Mouse (Mus musculus) hindbrain, embryonic 10.5 days (tissue): Measurements from ENCODE around the gene Numb. TPM values are rescaled to one million over a fixed set of nuclear protein-coding genes. Genes with fewer than 3 reads are reported as not detected.

ENCODE experiments used
- DNase-seq: peaks from one replicate; pipeline ENCODE4 v3.0.0-alpha.2; 2017; ENCODE audit warnings: low spot score
- H3K27ac ChIP-seq: fragments of 300-500 bp; sonication (generic); 2 replicates; pipeline ENCODE4 v1.5.1; 2016; ENCODE audit warnings: mild to moderate bottlenecking, moderate library complexity
- H3K27me3 ChIP-seq: fragments of 300-500 bp; sonication (generic); 2 replicates; pipeline ENCODE4 v1.6.1; 2016; ENCODE audit warnings: mild to moderate bottlenecking; ENCODE audit not compliant: poor library complexity, insufficient read depth, severe bottlenecking
- H3K36me3 ChIP-seq: fragments of 300-500 bp; sonication (generic); 2 replicates; pipeline ENCODE4 v1.6.1; 2016; ENCODE audit warnings: mild to moderate bottlenecking, moderate library complexity
- H3K4me1 ChIP-seq: fragments of 300-500 bp; sonication (generic); replicated peaks from 2 replicates; pipeline ENCODE4 v1.6.1; 2016; ENCODE audit warnings: mild to moderate bottlenecking
- H3K4me3 ChIP-seq: fragments of 300-500 bp; sonication (generic); 2 replicates; pipeline ENCODE4 v1.5.1; 2016; ENCODE audit warnings: mild to moderate bottlenecking, moderate library complexity
- H3K9me3 ChIP-seq: fragments of 300-500 bp; sonication (generic); 2 replicates; pipeline ENCODE4 v1.6.1; 2016; ENCODE audit warnings: mild to moderate bottlenecking, moderate library complexity
- WGBS: fragments of 180-500 bp; shearing (Covaris S2); methylation state at CpG from one replicate; pipeline ENCODE4 v1.1.7; 2016; 5-methylcytosine and 5-hydroxymethylcytosine counted together
- polyA plus RNA-seq: library from polyadenylated mRNA; unstranded; fragments of >200 nt; fragmentation: Nextera tagmentation; extraction: Ambion mirVana; gene quantifications from 2 replicates; pipeline ENCODE4 v1.2.1, GENCODE M21; 2016

Numb gene
- polyA plus RNA-seq, 1 experiment from 2014 or later, result 27.8 TPM

GRCm38 (mm10) chr12:83864501-83864900, 57.2 kb downstream of the Numb start:
- Histone ChIP-seq H3K4me1 (0 out of 2 replicates have a peak, but pooled peaks cover 3% of the 10 kb centered on the region), H3K4me3 (no peak overlapping the region), H3K27me3 (no peaks in the 10 kb centered on the region), H3K9me3 (peaks cover 5% of the 10 kb centered on the region; the same call in 1 of the 2 replicates), H3K36me3 (peaks cover 21% of the 10 kb centered on the region), H3K27ac (no peak overlapping the region)
- WGBS, result 89% methylated on average over 1 of the region's 1 CpGs
- no peak for DNase-seq

- H3K4me1 ChIP-seq, result 0 out of 2 replicates have a peak, but pooled peaks cover 3% of the 10 kb centered on the region
- DNase-seq, result no peak
- peaks cover 5% of the 10 kb centered on the region; the same call in 1 of the 2 replicates for H3K9me3 ChIP-seq
- no peak overlapping the region for H3K4me3 ChIP-seq
- no peak overlapping the region for H3K27ac ChIP-seq
- WGBS, result 95% methylated on average over 3 of the region's 3 CpGs
- no peaks in the 10 kb centered on the region for H3K27me3 ChIP-seq
- peaks cover 14% of the 10 kb centered on the region for H3K36me3 ChIP-seq
These were observed 59.9 kb downstream of the Numb start for GRCm38 (mm10) chr12:83861880-83862279.

GRCm38 (mm10) chr12:83860688-83861087, 61.0 kb downstream of the Numb start:
- peaks cover 5% of the 10 kb centered on the region; the same call in 1 of the 2 replicates for H3K9me3 ChIP-seq
- DNase-seq, result no peak
- no peak overlapping the region for H3K4me3 ChIP-seq
- H3K4me1 ChIP-seq, result 0 out of 2 replicates have a peak, but pooled peaks cover 3% of the 10 kb centered on the region
- H3K27me3 ChIP-seq, result no peaks in the 10 kb centered on the region
- no peak overlapping the region for H3K27ac ChIP-seq
- peaks cover 14% of the 10 kb centered on the region for H3K36me3 ChIP-seq

GRCm38 (mm10) chr12:83858052-83858451, 63.7 kb downstream of the Numb start:
- Histone ChIP-seq H3K36me3 (peaks cover 21% of the 10 kb centered on the region), H3K27ac (no peak overlapping the region), H3K27me3 (no peaks in the 10 kb centered on the region), H3K4me3 (no peak overlapping the region), H3K4me1 (0 out of 2 replicates have a peak, but pooled peaks cover 2% of the 10 kb centered on the region), H3K9me3 (peaks cover 5% of the 10 kb centered on the region; the same call in 1 of the 2 replicates)
- WGBS, result 94% methylated on average over 2 of the region's 2 CpGs
- DNase-seq, result no peak

GRCm38 (mm10) chr12:83855211-83855610, 66.5 kb downstream of the Numb start:
- H3K36me3 ChIP-seq, result peaks cover 19% of the 10 kb centered on the region
- H3K4me3 ChIP-seq, result no peak overlapping the region
- no peak for DNase-seq
- no peaks in the 10 kb centered on the region for H3K9me3 ChIP-seq
- no peaks in the 10 kb centered on the region for H3K27me3 ChIP-seq
- no peaks in the 10 kb centered on the region for H3K4me1 ChIP-seq
- no peak overlapping the region for H3K27ac ChIP-seq
- WGBS, result 93% methylated on average over 1 of the region's 1 CpGs

GRCm38 (mm10) chr12:83854281-83854680, 67.5 kb downstream of the Numb start:
- Histone ChIP-seq H3K4me3 (no peak overlapping the region), H3K4me1 (no peaks in the 10 kb centered on the region), H3K27me3 (no peaks in the 10 kb centered on the region), H3K36me3 (peaks cover 12% of the 10 kb centered on the region), H3K27ac (no peak overlapping the region), H3K9me3 (no peaks in the 10 kb centered on the region)
- no peak for DNase-seq
- 92% methylated on average over 3 of the region's 3 CpGs for WGBS

- no peak overlapping the region for H3K4me3 ChIP-seq
- no peaks in the 10 kb centered on the region for H3K9me3 ChIP-seq
- no peak overlapping the region for H3K27ac ChIP-seq
- no peak for DNase-seq
- H3K27me3 ChIP-seq, result no peaks in the 10 kb centered on the region
- WGBS, result 87% methylated on average over 5 of the region's 5 CpGs
- no peaks in the 10 kb centered on the region for H3K4me1 ChIP-seq
- H3K36me3 ChIP-seq, result peaks cover 20% of the 10 kb centered on the region; the same call in 1 of the 2 replicates
These were observed 69.1 kb downstream of the Numb start for GRCm38 (mm10) chr12:83852512-83853213.

- H3K4me1 ChIP-seq, result no peaks in the 10 kb centered on the region
- H3K27ac ChIP-seq, result no peak overlapping the region
- H3K9me3 ChIP-seq, result no peaks in the 10 kb centered on the region
- DNase-seq, result no peak
- H3K36me3 ChIP-seq, result peaks cover 17% of the 10 kb centered on the region; the same call in 1 of the 2 replicates
- H3K27me3 ChIP-seq, result no peaks in the 10 kb centered on the region
- 85% methylated on average over 4 of the region's 4 CpGs for WGBS
- H3K4me3 ChIP-seq, result no peak overlapping the region
These were observed 71.4 kb downstream of the Numb start for GRCm38 (mm10) chr12:83850334-83850733.

GRCm38 (mm10) chr12:83848595-83849231, 73.0 kb downstream of the Numb start:
- WGBS, result 97% methylated on average over 1 of the region's 1 CpGs

GRCm38 (mm10) chr12:83847877-83848276, 73.9 kb downstream of the Numb start:
- DNase-seq, result no peak
- H3K27ac ChIP-seq, result no peak overlapping the region
- no peaks in the 10 kb centered on the region for H3K9me3 ChIP-seq
- H3K4me3 ChIP-seq, result no peak overlapping the region
- peaks cover 13% of the 10 kb centered on the region; the same call in 1 of the 2 replicates for H3K36me3 ChIP-seq
- no peaks in the 10 kb centered on the region for H3K27me3 ChIP-seq
- 94% methylated on average over 2 of the region's 2 CpGs for WGBS
- no peaks in the 10 kb centered on the region for H3K4me1 ChIP-seq

More at GRCm38 (mm10) chr12:83848595-83849231, 73.0 kb downstream of the Numb start:
- Histone ChIP-seq H3K4me1 (no peaks in the 10 kb centered on the region), H3K36me3 (peaks cover 13% of the 10 kb centered on the region; the same call in 1 of the 2 replicates), H3K27ac (no peak overlapping the region), H3K9me3 (no peaks in the 10 kb centered on the region), H3K27me3 (no peaks in the 10 kb centered on the region), H3K4me3 (no peak overlapping the region)
- no peak for DNase-seq

GRCm38 (mm10) chr12:83842678-83843440, 78.9 kb downstream of the Numb start:
- no peaks in the 10 kb centered on the region for H3K9me3 ChIP-seq
- H3K4me3 ChIP-seq, result no peak overlapping the region
- no peaks in the 10 kb centered on the region for H3K27me3 ChIP-seq
- H3K4me1 ChIP-seq, result no peaks in the 10 kb centered on the region
- no peak for DNase-seq
- H3K27ac ChIP-seq, result no peak overlapping the region
- peaks cover 46% of the 10 kb centered on the region for H3K36me3 ChIP-seq
- 89% methylated on average over 3 of the region's 3 CpGs for WGBS

GRCm38 (mm10) chr12:83841409-83842190, 80.1 kb downstream of the Numb start:
- no peaks in the 10 kb centered on the region for H3K4me1 ChIP-seq
- no peak for DNase-seq
- no peaks in the 10 kb centered on the region for H3K27me3 ChIP-seq
- 90% methylated on average over 10 of the region's 10 CpGs for WGBS
- H3K4me3 ChIP-seq, result no peak overlapping the region
- no peaks in the 10 kb centered on the region for H3K9me3 ChIP-seq
- H3K27ac ChIP-seq, result no peak overlapping the region
- H3K36me3 ChIP-seq, result peaks cover 56% of the 10 kb centered on the region
